In genomic region chr7:29283876-29284275, GRCm38 (mm10) we compare ENCODE assay signal across 38 mouse cellular contexts. TPM values are rescaled to one million over a fixed set of nuclear protein-coding genes. Genes with fewer than 3 reads are reported as not detected.
"Had no signal": no experiment of that assay in that cellular context is flagged by ENCODE, and none has a peak within 500 bp of the region (broad histone marks: within the 10 kb centered on the region; RNA-seq: fewer than 3 reads in every experiment).

No protein-coding gene starts in this region.

- DNase-seq: left cerebral cortex, postnatal 4 days; liver; liver, embryonic 13.5 days; liver, postnatal 0 days; lung, adult 18-20 months; lung, adult 2 months; lung, embryonic 14.5 days; lung, postnatal 10 days; lung, postnatal 14 days; lung, postnatal 36 days; midbrain, embryonic 14.5 days had no signal

- H3K9me3 ChIP-seq: limb, embryonic 10.5 days; limb, embryonic 12.5 days; limb, embryonic 13.5 days; limb, embryonic 15.5 days; liver, embryonic 12.5 days; liver, embryonic 13.5 days; liver, embryonic 15.5 days; lung, embryonic 15.5 days; midbrain, embryonic 10.5 days; midbrain, embryonic 12.5 days; midbrain, embryonic 13.5 days had no signal

- H3K4me3 ChIP-seq: left cerebral cortex, adult 2 months; limb, embryonic 10.5 days; limb, embryonic 12.5 days; limb, embryonic 13.5 days; limb, embryonic 15.5 days; liver, embryonic 12.5 days; liver, embryonic 13.5 days; liver, embryonic 15.5 days; lung, embryonic 15.5 days; megakaryocyte, embryonic 14.5 days; midbrain, embryonic 10.5 days; midbrain, embryonic 12.5 days; midbrain, embryonic 13.5 days; myocyte had no signal

- H3K36me3 ChIP-seq: limb, embryonic 10.5 days; limb, embryonic 12.5 days; limb, embryonic 13.5 days; limb, embryonic 15.5 days; liver, embryonic 12.5 days; liver, embryonic 13.5 days; liver, embryonic 15.5 days; lung, embryonic 15.5 days; midbrain, embryonic 10.5 days; midbrain, embryonic 12.5 days; midbrain, embryonic 13.5 days had no signal

- ATAC-seq: liver, embryonic 12.5 days; liver, postnatal 0 days; midbrain, embryonic 13.5 days; midbrain, embryonic 16.5 days had no signal

- H3K27ac ChIP-seq: left cerebral cortex, adult 2 months; limb, embryonic 10.5 days; limb, embryonic 12.5 days; limb, embryonic 13.5 days; limb, embryonic 15.5 days; liver, embryonic 12.5 days; liver, embryonic 13.5 days; liver, embryonic 14.5 days; liver, embryonic 15.5 days; lung, embryonic 15.5 days; macrophage; midbrain, embryonic 10.5 days; midbrain, embryonic 12.5 days; midbrain, embryonic 13.5 days had no signal

- H3K9ac ChIP-seq: limb, embryonic 12.5 days; limb, embryonic 13.5 days; limb, embryonic 15.5 days; liver, embryonic 12.5 days; liver, embryonic 13.5 days; liver, embryonic 14.5 days; liver, embryonic 15.5 days; liver, postnatal 0 days; lung, embryonic 14.5 days; lung, embryonic 15.5 days; midbrain, embryonic 12.5 days; midbrain, embryonic 13.5 days had no signal

- H3K4me2 ChIP-seq: limb, embryonic 12.5 days; limb, embryonic 13.5 days; limb, embryonic 15.5 days; liver, embryonic 11.5 days; liver, embryonic 12.5 days; liver, embryonic 13.5 days; liver, embryonic 15.5 days; lung, embryonic 14.5 days; lung, embryonic 15.5 days; midbrain, embryonic 12.5 days; midbrain, embryonic 13.5 days had no signal

RNA-seq across cellular contexts. Expression of gene Ppp1r14a, which starts 5.2 kb away (rescaled TPM):
- total RNA-seq: megakaryocyte, adult 5-6 weeks; megakaryocyte-erythroid progenitor cell, adult 5-6 weeks; monocyte, adult 5-6 weeks had no signal
- polyA plus RNA-seq: macrophage had no signal

RNA-seq across cellular contexts. Expression of gene Dpf1, which starts 19.9 kb away (rescaled TPM):
- total RNA-seq: liver, adult 2 months; megakaryocyte, adult 5-6 weeks; monocyte, adult 5-6 weeks had no signal

RNA-seq across cellular contexts. Expression of gene 2200002D01Rik, which starts 35.6 kb away (rescaled TPM):
- total RNA-seq: left cerebral cortex, adult 8-10 months; left cerebral cortex, postnatal 10 days; left cerebral cortex, postnatal 14 days; left cerebral cortex, postnatal 25 days; left cerebral cortex, postnatal 36 days; midbrain, postnatal 0 days; monocyte, adult 5-6 weeks had no signal
- polyA plus RNA-seq: macrophage had no signal
